Mouse (Mus musculus): ENCODE results near the gene Dpm3. TPM values are rescaled to one million over a fixed set of nuclear protein-coding genes. Genes with fewer than 3 reads are reported as not detected.

The Dpm3 gene
- polyA plus RNA-seq, 1 experiment from 2014 or later = 69.1 TPM

DNA sequence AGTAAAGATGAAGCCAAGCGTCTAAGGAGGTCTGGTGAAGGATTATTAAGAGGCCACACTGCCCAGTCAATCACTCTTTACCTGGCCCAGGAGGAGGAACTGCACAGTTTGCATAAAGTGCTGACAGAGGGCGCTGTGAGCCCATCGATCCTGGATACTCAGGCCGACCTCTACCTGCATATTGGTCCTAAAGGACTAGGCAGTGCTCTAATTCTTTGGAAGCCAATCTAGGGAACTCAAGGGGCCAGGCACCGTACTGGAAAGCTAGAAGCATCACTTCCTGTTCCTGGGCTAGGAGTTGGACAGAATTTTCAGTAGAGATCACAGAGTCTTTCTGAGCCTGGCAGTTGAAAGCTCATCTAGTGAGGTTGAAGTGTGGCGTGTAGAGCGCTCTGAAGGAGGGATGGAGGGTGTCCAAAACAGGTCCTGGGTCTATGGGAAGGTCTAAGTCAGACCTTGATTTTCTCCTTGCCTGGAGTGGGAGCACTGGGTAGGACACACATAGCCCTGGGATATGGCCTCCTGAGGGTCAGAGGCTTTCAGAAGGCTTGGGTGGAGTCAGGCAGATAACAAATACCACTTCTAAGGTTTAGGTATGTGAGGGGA is 8.6 kb upstream of the Dpm3 start:
- ATAC-seq (replicated peaks) = no peak
- Histone ChIP-seq H3K4me3 (no peak overlapping the region), H3K9ac (no peak overlapping the region), H3K9me3 (no peaks in the 10 kb centered on the region), H3K27ac (no peak overlapping the region), H3K4me1 (peaks cover 23% of the 10 kb centered on the region), H3K27me3 (replicated peaks) (peaks cover 6% of the 10 kb centered on the region; the same call in 1 of the 2 replicates), H3K4me2 (no peak overlapping the region), H3K36me3 (replicated peaks) (peaks cover 4% of the 10 kb centered on the region; the same call in 1 of the 2 replicates)
- WGBS = 27% methylated on average over 7 of the region's 7 CpGs

DNA sequence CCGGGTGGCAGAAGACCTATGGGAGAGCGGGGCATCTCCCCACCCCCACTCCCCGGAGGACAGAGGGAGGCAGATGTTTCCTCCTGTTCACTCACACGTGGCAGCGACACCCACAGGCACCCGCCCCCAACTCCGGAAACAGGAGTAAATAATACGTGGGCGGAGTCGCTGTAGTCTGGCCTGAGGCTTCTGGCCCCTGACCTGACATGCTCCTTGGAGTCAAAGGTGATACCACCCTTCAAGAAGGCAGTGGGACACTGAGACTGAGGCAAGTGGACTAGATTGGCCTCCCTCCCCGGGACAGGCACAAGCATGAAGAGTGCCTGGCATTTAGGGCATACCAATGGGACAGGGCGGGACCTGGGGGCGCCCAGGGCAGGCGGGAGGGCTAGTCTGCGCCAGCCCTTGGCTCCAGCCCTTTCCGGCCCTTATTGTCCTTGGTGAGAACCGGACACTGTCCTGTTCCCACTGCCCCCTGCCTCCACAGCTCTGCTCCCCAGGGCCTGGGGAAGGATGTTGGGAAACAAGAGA is 7.7 kb upstream of the Dpm3 start:
- Histone ChIP-seq H3K9me3 (no peaks in the 10 kb centered on the region), H3K27ac (no peak overlapping the region), H3K27me3 (replicated peaks) (peaks cover 6% of the 10 kb centered on the region; the same call in 1 of the 2 replicates), H3K4me3 (no peak overlapping the region), H3K36me3 (replicated peaks) (peaks cover 4% of the 10 kb centered on the region; the same call in 1 of the 2 replicates), H3K4me2 (no peak overlapping the region; the same call in 1 of the 2 replicates), H3K9ac (no peak overlapping the region), H3K4me1 (peaks cover 23% of the 10 kb centered on the region)
- 8% methylated on average over 17 of the region's 17 CpGs for WGBS
- ATAC-seq (replicated peaks) = no peak

- H3K4me2 ChIP-seq = no peak overlapping the region
- 86% methylated on average over 5 of the region's 5 CpGs for whole genome bisulfite sequencing
- H3K27me3 ChIP-seq (replicated peaks) = peaks cover 6% of the 10 kb centered on the region; the same call in 1 of the 2 replicates
- no peak overlapping the region for H3K4me3 ChIP-seq
- no peak overlapping the region for H3K27ac ChIP-seq
- H3K9me3 ChIP-seq = no peaks in the 10 kb centered on the region
- ATAC-seq (replicated peaks) = no peak
- H3K9ac ChIP-seq = no peak overlapping the region
- no peaks in the 10 kb centered on the region for H3K36me3 ChIP-seq (replicated peaks)
- H3K4me1 ChIP-seq = peaks cover 11% of the 10 kb centered on the region; the same call in 1 of the 2 replicates
These were observed 4.2 kb upstream of the Dpm3 start for GRCm38 (mm10) chr3:89254994-89255393.

- H3K4me3 ChIP-seq = no peak overlapping the region
- ATAC-seq (replicated peaks) = no peak
- no peaks in the 10 kb centered on the region for H3K9me3 ChIP-seq
- H3K36me3 ChIP-seq (replicated peaks) = no peaks in the 10 kb centered on the region
- H3K27me3 ChIP-seq (replicated peaks) = peaks cover 6% of the 10 kb centered on the region; the same call in 1 of the 2 replicates
- WGBS = 78% methylated on average over 5 of the region's 5 CpGs
- peaks cover 5% of the 10 kb centered on the region; the same call in 1 of the 2 replicates for H3K4me1 ChIP-seq
- no peak overlapping the region for H3K4me2 ChIP-seq
- no peak overlapping the region for H3K9ac ChIP-seq
- H3K27ac ChIP-seq = no peak overlapping the region
These were observed 3.0 kb upstream of the Dpm3 start for GRCm38 (mm10) chr3:89256177-89256576.

DNA sequence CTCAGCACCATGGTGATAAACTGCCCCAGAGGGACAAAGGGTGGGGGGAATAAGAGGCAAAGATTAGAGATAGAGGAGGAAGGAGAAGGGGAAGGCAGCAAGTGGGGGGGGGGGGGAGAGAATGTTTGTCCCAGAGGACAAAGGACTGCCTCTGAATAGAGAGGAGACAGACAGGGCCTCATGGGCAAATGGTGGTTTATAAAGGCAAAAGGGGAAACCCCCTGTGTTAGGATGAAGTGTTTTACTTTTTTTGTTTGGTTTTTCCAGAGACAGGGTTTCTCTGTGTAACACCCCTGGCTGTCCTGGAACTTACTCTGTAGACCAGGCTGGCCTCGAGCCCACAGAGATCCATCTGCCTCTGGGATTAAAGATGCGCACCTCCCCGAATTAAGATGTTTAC is 1.1 kb downstream of the Dpm3 start:
- Histone ChIP-seq H3K9me3 (no peaks in the 10 kb centered on the region), H3K27ac (no peak overlapping the region), H3K9ac (no peak overlapping the region), H3K4me1 (no peaks in the 10 kb centered on the region), H3K4me2 (no peak overlapping the region), H3K36me3 (replicated peaks) (no peaks in the 10 kb centered on the region), H3K27me3 (replicated peaks) (no peaks in the 10 kb centered on the region), H3K4me3 (no peak overlapping the region)
- WGBS = 58% methylated on average over 3 of the region's 3 CpGs
- no peak for ATAC-seq (replicated peaks)

DNA sequence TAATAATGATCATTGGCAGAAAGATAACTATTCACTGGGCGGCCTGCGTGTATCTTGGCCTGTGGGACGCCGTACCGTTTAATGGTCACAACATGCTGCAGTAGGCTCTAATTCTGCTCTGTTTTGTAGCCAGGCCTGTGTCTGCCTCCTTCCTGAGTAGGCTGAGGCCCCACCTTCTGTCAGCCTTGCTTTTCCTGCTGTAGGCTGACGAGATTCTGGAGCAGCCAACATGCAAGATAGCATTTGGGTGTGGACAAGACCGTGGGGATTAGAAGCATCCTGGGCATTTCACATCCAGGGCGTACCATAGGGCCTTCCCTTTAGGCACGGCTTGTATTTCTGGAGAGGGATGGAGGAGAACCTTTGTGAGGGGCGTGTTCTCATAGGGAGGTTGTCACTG is 3.3 kb downstream of the Dpm3 start:
- no peak overlapping the region for H3K27ac ChIP-seq
- H3K4me2 ChIP-seq = no peak overlapping the region
- no peak overlapping the region for H3K9ac ChIP-seq
- no peaks in the 10 kb centered on the region for H3K27me3 ChIP-seq (replicated peaks)
- no peak for ATAC-seq (replicated peaks)
- no peaks in the 10 kb centered on the region for H3K9me3 ChIP-seq
- 79% methylated on average over 10 of the region's 10 CpGs for WGBS
- no peak overlapping the region for H3K4me3 ChIP-seq
- peaks cover 11% of the 10 kb centered on the region for H3K4me1 ChIP-seq
- no peaks in the 10 kb centered on the region for H3K36me3 ChIP-seq (replicated peaks)

DNA sequence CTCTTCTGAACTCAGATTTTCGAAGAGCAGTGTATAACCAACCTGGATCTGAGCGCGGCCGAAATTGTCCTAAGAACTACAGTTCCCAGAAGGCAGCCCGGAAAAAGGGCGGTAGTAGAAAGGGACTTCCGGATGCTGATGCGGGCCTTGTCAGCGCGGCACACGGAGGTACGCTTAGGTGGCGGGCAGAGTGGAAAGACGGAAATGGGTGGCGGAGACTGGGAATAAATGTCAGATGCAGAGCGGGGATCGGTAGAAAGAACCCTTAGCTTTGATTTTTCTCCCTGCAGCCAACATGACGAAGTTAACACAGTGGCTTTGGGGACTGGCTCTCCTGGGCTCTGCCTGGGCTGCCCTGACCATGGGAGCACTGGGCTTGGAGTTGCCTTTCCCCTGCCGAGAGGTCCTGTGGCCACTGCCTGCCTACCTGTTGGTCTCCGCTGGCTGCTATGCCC is 7.3 kb downstream of the Dpm3 start:
- Histone ChIP-seq H3K27ac (peak overlapping the region; percentile 84), H3K4me1 (peaks cover 38% of the 10 kb centered on the region), H3K9ac (peak overlapping the region; percentile 88), H3K27me3 (replicated peaks) (no peaks in the 10 kb centered on the region), H3K4me3 (peak overlapping the region; percentile 60), H3K9me3 (no peaks in the 10 kb centered on the region), H3K36me3 (replicated peaks) (no peaks in the 10 kb centered on the region), H3K4me2 (peak overlapping the region; percentile 94)
- WGBS = under 1% methylated on average over 20 of the region's 20 CpGs
- ATAC-seq (replicated peaks) = peak; percentile 90

DNA sequence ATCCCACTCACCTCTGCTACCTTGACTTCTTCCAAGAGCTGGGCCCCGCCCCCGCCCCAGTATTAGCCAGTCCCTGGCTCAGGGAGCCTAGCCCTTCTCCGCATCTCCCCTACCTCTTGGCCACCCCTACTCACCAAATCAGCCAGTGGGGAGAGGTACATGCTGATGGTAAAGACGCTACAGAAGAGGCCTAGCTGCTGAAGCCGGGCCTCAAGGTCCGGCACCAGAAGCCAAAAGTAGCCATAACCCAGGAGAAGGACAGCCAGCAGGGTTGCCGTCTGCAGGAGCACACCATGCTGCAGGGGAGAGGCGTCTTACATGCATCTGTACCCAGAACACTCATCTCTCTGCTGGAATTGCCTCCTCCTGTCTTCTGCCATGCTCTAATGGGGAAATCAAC is 9.8 kb downstream of the Dpm3 start:
- H3K9ac ChIP-seq = no peak overlapping the region
- H3K9me3 ChIP-seq = no peaks in the 10 kb centered on the region
- no peak overlapping the region for H3K27ac ChIP-seq
- peaks cover 38% of the 10 kb centered on the region for H3K4me1 ChIP-seq
- ATAC-seq (replicated peaks) = no peak
- no peak overlapping the region for H3K4me3 ChIP-seq
- no peak overlapping the region for H3K4me2 ChIP-seq
- H3K27me3 ChIP-seq (replicated peaks) = no peaks in the 10 kb centered on the region
- H3K36me3 ChIP-seq (replicated peaks) = no peaks in the 10 kb centered on the region
- 53% methylated on average over 7 of the region's 8 CpGs for WGBS

DNA sequence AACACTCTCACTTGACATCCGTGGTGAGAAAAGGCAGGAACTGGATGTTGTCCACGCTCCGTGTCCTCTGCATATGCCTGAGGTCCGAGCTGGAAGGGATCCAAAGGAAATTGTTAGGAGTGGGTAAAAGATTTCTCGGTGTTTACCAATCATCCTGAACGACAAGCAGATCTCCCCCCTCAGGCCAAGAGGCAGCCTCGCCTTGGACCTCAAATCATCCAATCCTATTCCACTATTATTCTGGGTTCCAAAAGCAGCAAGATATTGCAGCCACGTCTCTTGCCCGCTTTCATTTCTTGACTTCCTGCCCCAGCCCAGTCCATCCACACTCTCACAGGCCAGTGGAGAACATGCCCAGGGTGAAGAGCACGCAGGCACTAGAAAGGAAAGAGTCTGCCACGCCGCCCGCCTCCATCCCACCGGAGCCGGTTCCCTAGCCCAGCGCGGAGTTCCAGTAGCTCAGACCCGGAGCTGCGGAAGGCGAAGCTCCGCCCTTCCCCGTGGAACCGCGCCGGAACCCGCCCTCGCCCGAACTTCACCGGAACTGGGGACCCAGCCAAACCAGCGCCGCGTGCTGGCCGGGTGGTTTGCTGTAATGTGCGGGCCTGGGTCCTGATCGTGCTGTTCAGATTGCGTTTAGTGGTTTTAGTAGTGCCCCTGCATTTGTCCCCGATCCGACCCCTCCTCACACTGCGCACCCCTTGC is 11.0 kb downstream of the Dpm3 start, which contains the start of gene Slc50a1:
Gene Slc50a1, minus strand, starts transcription at position 520 of the 705 bp plus-strand sequence.
- Histone ChIP-seq H3K27me3 (replicated peaks) (no peaks in the 10 kb centered on the region), H3K9me3 (no peaks in the 10 kb centered on the region), H3K36me3 (replicated peaks) (no peaks in the 10 kb centered on the region), H3K4me3 (peak within 1 kb of the TSS; percentile 57), H3K9ac (peak within 1 kb of the TSS; percentile 78), H3K27ac (peak within 1 kb of the TSS; percentile 78), H3K4me1 (peaks cover 38% of the 10 kb centered on the region), H3K4me2 (peak within 1 kb of the TSS; percentile 82)
- ATAC-seq (replicated peaks) = peak; percentile 45
- 2% methylated on average over 39 of the region's 39 CpGs for WGBS

GRCm38 (mm10) chr3:89270891-89271290 is 11.7 kb downstream of the Dpm3 start:
- H3K9ac ChIP-seq = peak overlapping the region; percentile 78
- 67% methylated on average over 6 of the region's 6 CpGs for WGBS
- ATAC-seq (replicated peaks) = no peak
- no peaks in the 10 kb centered on the region for H3K9me3 ChIP-seq
- H3K27ac ChIP-seq = peak overlapping the region; percentile 78; the same call in 1 of the 2 replicates
- H3K36me3 ChIP-seq (replicated peaks) = no peaks in the 10 kb centered on the region
- peaks cover 36% of the 10 kb centered on the region for H3K4me1 ChIP-seq
- peak overlapping the region; percentile 57 for H3K4me3 ChIP-seq
- peak overlapping the region; percentile 82 for H3K4me2 ChIP-seq
- no peaks in the 10 kb centered on the region for H3K27me3 ChIP-seq (replicated peaks)

DNA sequence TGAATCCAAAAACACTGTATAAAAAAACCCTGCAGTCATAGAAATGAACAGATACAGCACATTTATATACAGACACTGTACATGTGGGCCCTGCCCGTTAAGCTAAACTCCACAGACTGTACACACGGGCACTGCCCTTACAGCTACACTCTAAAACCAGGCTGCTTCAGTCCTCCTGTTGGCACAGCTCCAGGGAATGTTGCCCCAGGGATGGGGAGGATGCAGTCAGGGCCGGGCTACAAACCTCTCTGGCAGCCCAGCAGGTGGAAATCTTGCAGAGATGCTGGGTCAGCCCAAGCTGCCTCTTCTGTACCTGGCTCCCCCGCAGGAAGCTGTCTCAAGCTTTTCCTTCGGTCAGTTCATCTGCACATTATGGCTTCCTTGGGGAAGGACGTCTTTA is 12.6 kb downstream of the Dpm3 start:
- ATAC-seq (replicated peaks) = no peak
- Histone ChIP-seq H3K4me3 (no peak overlapping the region), H3K9me3 (no peaks in the 10 kb centered on the region), H3K27me3 (replicated peaks) (no peaks in the 10 kb centered on the region), H3K36me3 (replicated peaks) (no peaks in the 10 kb centered on the region), H3K27ac (no peak overlapping the region), H3K4me2 (no peak overlapping the region), H3K4me1 (peaks cover 33% of the 10 kb centered on the region), H3K9ac (no peak overlapping the region)
- WGBS = 58% methylated on average over 6 of the region's 6 CpGs

DNA sequence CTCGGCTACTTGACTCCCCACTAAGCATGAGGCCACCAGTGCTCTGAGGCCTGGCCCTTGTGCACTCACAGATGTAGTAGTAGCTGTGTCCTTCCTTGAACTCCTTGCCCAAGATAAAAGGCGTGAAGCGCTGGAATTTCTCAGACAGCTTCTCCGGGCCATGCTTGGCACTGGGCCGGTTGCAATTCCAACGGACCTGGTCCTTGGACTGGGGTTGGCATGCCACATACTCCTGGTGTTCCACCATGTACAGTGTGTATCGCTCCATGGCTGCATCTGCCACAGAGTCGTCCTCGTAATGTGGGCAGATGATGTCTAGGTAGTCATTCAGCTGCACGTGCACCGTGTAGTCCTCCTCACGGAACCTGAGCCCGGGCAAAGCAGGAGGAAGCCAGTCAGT is 16.9 kb downstream of the Dpm3 start:
- H3K9ac ChIP-seq = no peak overlapping the region
- no peak for ATAC-seq (replicated peaks)

More for the DNA sequence above, 16.9 kb downstream of the Dpm3 start:
- H3K4me2 ChIP-seq = no peak overlapping the region
- H3K27me3 ChIP-seq (replicated peaks) = peaks cover 19% of the 10 kb centered on the region; the same call in 1 of the 2 replicates
- H3K4me1 ChIP-seq = peaks cover 20% of the 10 kb centered on the region
- H3K4me3 ChIP-seq = no peak overlapping the region
- H3K9me3 ChIP-seq = no peaks in the 10 kb centered on the region
- no peak overlapping the region for H3K27ac ChIP-seq
- H3K36me3 ChIP-seq (replicated peaks) = no peaks in the 10 kb centered on the region
- 92% methylated on average over 13 of the region's 13 CpGs for WGBS

Measured in midbrain, embryonic 15.5 days (tissue).